In the genomic region with DNA sequence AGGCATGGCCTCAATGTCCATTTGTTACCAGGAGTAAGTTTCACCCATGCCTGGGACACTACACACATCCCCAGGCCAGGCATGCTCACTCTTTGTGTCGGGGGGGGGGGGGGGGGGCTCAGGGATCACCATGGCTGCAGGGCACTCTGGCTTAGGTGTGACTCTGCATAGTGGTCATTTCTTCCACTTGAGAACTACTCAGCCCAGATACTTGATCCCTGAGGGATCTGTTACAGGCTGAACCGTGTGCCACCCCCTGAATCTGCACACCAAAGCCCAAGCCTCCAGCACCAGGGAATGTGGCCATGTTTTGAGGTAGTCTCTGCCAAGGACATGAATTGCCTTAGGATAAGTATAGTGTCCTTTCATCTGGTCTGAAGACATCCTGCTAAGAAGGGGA, we compare ENCODE assay signal across 22 mouse cellular contexts.
DNase-seq lines count a peak whose midpoint lies in the region; ATAC-seq and TF ChIP-seq lines count a peak whose summit lies in the region.
"Had no signal": no experiment of that assay in that cellular context is flagged by ENCODE, and none has a peak within 500 bp of the region (broad histone marks: within the 10 kb centered on the region; RNA-seq: fewer than 3 reads in every experiment).

No protein-coding gene starts in this region.

- no peak overlapping the region for H3K9ac ChIP-seq in forebrain, embryonic 15.5 days (replicated peaks)
- H3K9ac ChIP-seq in lung, postnatal 0 days (replicated peaks; ENCODE audit: low read depth) = no peak overlapping the region
- no peak overlapping the region for H3K9ac ChIP-seq in stomach, embryonic 16.5 days (ENCODE audit: low read length)
- no peak overlapping the region for H3K9ac ChIP-seq in stomach, postnatal 0 days (ENCODE audit: low read length)
- H3K9ac ChIP-seq: hindbrain, embryonic 13.5 days had no signal

- TF ChIP-seq CTCF in lung, postnatal 0 days (IDR thresholded peaks at IDR 0.05) = no peak
- no peak for TF ChIP-seq CTCF in stomach, postnatal 0 days (IDR thresholded peaks at IDR 0.05; ENCODE audit: low read depth)

- intact Hi-C loops in gastrocnemius, postnatal 14 days (cut with DNase I; ENCODE audit: low total_unique reads) = no loop called here

- H3K4me1 ChIP-seq in forebrain, embryonic 10.5 days = peaks cover 100% of the 10 kb centered on the region
- H3K4me1 ChIP-seq in forebrain, embryonic 15.5 days = peaks cover 40% of the 10 kb centered on the region
- no peaks in the 10 kb centered on the region; the same call in 1 of the 2 replicates for H3K4me1 ChIP-seq in lung, postnatal 0 days (ENCODE audit: insufficient read depth, low read depth, low read length)
- peaks cover 22% of the 10 kb centered on the region for H3K4me1 ChIP-seq in stomach, embryonic 16.5 days (ENCODE audit: control insufficient read depth, insufficient read depth, low read length)
- no peaks in the 10 kb centered on the region; the same call in none of the 2 replicates for H3K4me1 ChIP-seq in stomach, postnatal 0 days (replicated peaks; ENCODE audit: control insufficient read depth, insufficient read depth)

- no peak for TF ChIP-seq EP300 in lung, postnatal 0 days (IDR thresholded peaks at IDR 0.05)
- no peak for TF ChIP-seq EP300 in stomach, postnatal 0 days (optimal IDR thresholded peaks at IDR 0.05)

- H3K4me2 ChIP-seq in forebrain, embryonic 15.5 days (replicated peaks) = no peak overlapping the region
- no peak overlapping the region for H3K4me2 ChIP-seq in lung, postnatal 0 days (replicated peaks; ENCODE audit: low read depth, low read length)
- no peak overlapping the region for H3K4me2 ChIP-seq in stomach, embryonic 16.5 days (ENCODE audit: low read depth, low read length)
- H3K4me2 ChIP-seq in stomach, postnatal 0 days (replicated peaks; ENCODE audit: low read depth) = no peak overlapping the region
- H3K4me2 ChIP-seq: heart, embryonic 11.5 days; hindbrain, embryonic 13.5 days had no signal

- no peak for DNase-seq in forebrain, embryonic 10.5 days (ENCODE audit: extremely low spot score, low spot score)
- peak; percentile 23 for DNase-seq in gastrocnemius, postnatal 25 days
- DNase-seq in gastrocnemius, postnatal 14 days = no peak
- DNase-seq in lung, postnatal 0 days (ENCODE audit: low spot score) = no peak
- DNase-seq in lung, postnatal 10 days = no peak
- no peak for DNase-seq in stomach, postnatal 0 days (ENCODE audit: low spot score)
- DNase-seq: adrenal gland, adult 8-10 months; adrenal gland, postnatal 25 days; cerebellum, adult 11-12 months; cerebellum, adult 8-10 months; cerebellum, postnatal 10 days; cerebellum, postnatal 36 days; embryo, embryonic 11 days; heart, adult 18-20 months had no signal

- H3K27me3 ChIP-seq in forebrain, embryonic 10.5 days (ENCODE audit: poor library complexity, severe bottlenecking) = peaks cover 85% of the 10 kb centered on the region
- H3K27me3 ChIP-seq in forebrain, embryonic 15.5 days = peaks cover 3% of the 10 kb centered on the region; the same call in 1 of the 2 replicates
- no peaks in the 10 kb centered on the region for H3K27me3 ChIP-seq in lung, postnatal 0 days (replicated peaks; ENCODE audit: insufficient read depth, low read length)
- no peaks in the 10 kb centered on the region for H3K27me3 ChIP-seq in stomach, embryonic 16.5 days (ENCODE audit: control insufficient read depth, insufficient read depth, low read length)
- no peaks in the 10 kb centered on the region for H3K27me3 ChIP-seq in stomach, postnatal 0 days (ENCODE audit: control insufficient read depth, insufficient read depth, low read length)

- H3K4me3 ChIP-seq in forebrain, embryonic 10.5 days = no peak overlapping the region
- no peak overlapping the region for H3K4me3 ChIP-seq in forebrain, embryonic 15.5 days
- no peak overlapping the region for H3K4me3 ChIP-seq in lung, postnatal 0 days (ENCODE audit: low read depth, low read length)
- no peak overlapping the region for H3K4me3 ChIP-seq in stomach, embryonic 16.5 days (replicated peaks; ENCODE audit: low read length)
- H3K4me3 ChIP-seq in stomach, postnatal 0 days (ENCODE audit: low read depth, low read length) = no peak overlapping the region
- H3K4me3 ChIP-seq: hindbrain, embryonic 13.5 days had no signal

- H3K27ac ChIP-seq in forebrain, embryonic 10.5 days = peak overlapping the region; percentile 80
- H3K27ac ChIP-seq in forebrain, embryonic 15.5 days (replicated peaks) = no peak overlapping the region
- H3K27ac ChIP-seq in lung, postnatal 0 days (ENCODE audit: low read length) = no peak overlapping the region
- H3K27ac ChIP-seq in stomach, embryonic 16.5 days (ENCODE audit: low read length) = peak overlapping the region; percentile 14; the same call in 1 of the 2 replicates
- H3K27ac ChIP-seq in stomach, postnatal 0 days (replicated peaks) = no peak overlapping the region
- H3K27ac ChIP-seq: hindbrain, embryonic 13.5 days had no signal

- peaks cover 13% of the 10 kb centered on the region for H3K36me3 ChIP-seq in forebrain, embryonic 10.5 days (replicated peaks)
- no peaks in the 10 kb centered on the region for H3K36me3 ChIP-seq in forebrain, embryonic 15.5 days
- H3K36me3 ChIP-seq in lung, postnatal 0 days (ENCODE audit: insufficient read depth, low read length) = no peaks in the 10 kb centered on the region
- H3K36me3 ChIP-seq in stomach, embryonic 16.5 days (ENCODE audit: control insufficient read depth, insufficient read depth, low read length) = no peaks in the 10 kb centered on the region
- no peaks in the 10 kb centered on the region for H3K36me3 ChIP-seq in stomach, postnatal 0 days (ENCODE audit: control insufficient read depth, insufficient read depth, low read length)
- H3K36me3 ChIP-seq: hindbrain, embryonic 13.5 days had no signal

- H3K9me3 ChIP-seq in forebrain, embryonic 10.5 days = peaks cover 4% of the 10 kb centered on the region; the same call in 1 of the 2 replicates
- no peaks in the 10 kb centered on the region for H3K9me3 ChIP-seq in forebrain, embryonic 15.5 days
- no peaks in the 10 kb centered on the region for H3K9me3 ChIP-seq in lung, postnatal 0 days (ENCODE audit: low read length)
- no peaks in the 10 kb centered on the region for H3K9me3 ChIP-seq in stomach, embryonic 16.5 days (replicated peaks; ENCODE audit: control insufficient read depth, low read length)
- H3K9me3 ChIP-seq in stomach, postnatal 0 days (ENCODE audit: control insufficient read depth, low read length) = no peaks in the 10 kb centered on the region
- H3K9me3 ChIP-seq: hindbrain, embryonic 13.5 days had no signal

- 35% methylated on average over 2 of the region's 2 CpGs for WGBS in forebrain, embryonic 10.5 days
- whole genome bisulfite sequencing in forebrain, embryonic 15.5 days = 20% methylated on average over 2 of the region's 2 CpGs
- 61% methylated on average over 1 of the region's 2 CpGs for WGBS in lung, postnatal 0 days
- 53% methylated on average over 2 of the region's 2 CpGs for WGBS in stomach, embryonic 16.5 days
- WGBS in stomach, postnatal 0 days = 61% methylated on average over 1 of the region's 2 CpGs

- ATAC-seq in forebrain, embryonic 15.5 days (replicated peaks) = no peak
- ATAC-seq in lung, postnatal 0 days = peak; percentile 74
- ATAC-seq in stomach, embryonic 16.5 days (ENCODE audit: insufficient read depth, low FRiP score) = no peak
- no peak for ATAC-seq in stomach, postnatal 0 days (ENCODE audit: low FRiP score, low TSS enrichment)
- ATAC-seq: activated CD4-positive, CD25-positive, alpha-beta regulatory T cell, adult 4 months; forebrain, embryonic 14.5 days; hindbrain, embryonic 16.5 days; intestine, postnatal 0 days had no signal

Comparison
In these comparisons a context has a peak if more than half of its experiments do, and no peak if none do; other contexts are left out.
1. H3K27ac ChIP-seq: peak in forebrain, embryonic 10.5 days (single experiment) and stomach, embryonic 16.5 days (single experiment); none in forebrain, embryonic 15.5 days (single experiment), lung, postnatal 0 days (single experiment) and stomach, postnatal 0 days (single experiment).